ENCODE assay signal across 20 mouse cellular contexts in genomic region chr14:48376112-48376511, GRCm38 (mm10).
A peak's percentile ranks its signal among the peaks of the same experiment; 100 is the strongest.
DNase-seq lines count a peak whose midpoint lies in the region; ATAC-seq lines count a peak whose summit lies in the region.
"Had no signal": no experiment of that assay in that cellular context is flagged by ENCODE, and none has a peak within 500 bp of the region (broad histone marks: within the 10 kb centered on the region; RNA-seq: fewer than 3 reads in every experiment).

No protein-coding gene starts in this region.

- H3K27ac ChIP-seq in midbrain, embryonic 15.5 days, result no peak overlapping the region
- H3K27ac ChIP-seq: heart, adult 2 months; hindbrain, embryonic 15.5 days; limb, embryonic 13.5 days; liver, embryonic 14.5 days; lung, embryonic 15.5 days; neural tube, embryonic 12.5 days had no signal

- DNase-seq in T-cell, adult 2 months (ENCODE audit: low spot score), result peak; percentile 72
- peak; percentile 41 for DNase-seq in thymus, postnatal 25 days
- DNase-seq in heart, adult 18-20 months, result no peak
- no peak for DNase-seq in layer of hippocampus, postnatal 14 days (ENCODE audit: low spot score in 2 of 2)
- no peak for DNase-seq in cerebellum, postnatal 36 days
- DNase-seq: cerebellum, adult 9-11 months; embryo, embryonic 11 days; gastrocnemius, postnatal 10 days; heart, adult 2 months; heart, postnatal 36 days; kidney, adult 11 months; lung, postnatal 4 days; right cerebral cortex, adult 18-20 months had no signal

- H3K4me2 ChIP-seq in midbrain, embryonic 15.5 days, result 0 out of 2 replicates have a peak overlapping the region, but pooled peaks have one; percentile 17
- H3K4me2 ChIP-seq: hindbrain, embryonic 15.5 days; limb, embryonic 13.5 days; lung, embryonic 15.5 days; neural tube, embryonic 12.5 days had no signal

- no peak overlapping the region for H3K4me3 ChIP-seq in midbrain, embryonic 15.5 days
- H3K4me3 ChIP-seq: heart, adult 2 months; hindbrain, embryonic 15.5 days; limb, embryonic 13.5 days; lung, embryonic 15.5 days; neural tube, embryonic 12.5 days had no signal

- no peak overlapping the region for H3K9ac ChIP-seq in midbrain, embryonic 15.5 days
- H3K9ac ChIP-seq: hindbrain, embryonic 15.5 days; limb, embryonic 13.5 days; liver, embryonic 14.5 days; lung, embryonic 15.5 days; neural tube, embryonic 12.5 days had no signal

- H3K9me3 ChIP-seq in midbrain, embryonic 15.5 days, result no peaks in the 10 kb centered on the region
- H3K9me3 ChIP-seq: hindbrain, embryonic 15.5 days; limb, embryonic 13.5 days; lung, embryonic 15.5 days; neural tube, embryonic 12.5 days had no signal

- H3K4me1 ChIP-seq in midbrain, embryonic 15.5 days, result peaks cover 11% of the 10 kb centered on the region; the same call in 1 of the 2 replicates
- H3K4me1 ChIP-seq: hindbrain, embryonic 15.5 days; limb, embryonic 13.5 days; lung, embryonic 15.5 days; neural tube, embryonic 12.5 days had no signal

- H3K36me3 ChIP-seq in midbrain, embryonic 15.5 days (replicated peaks), result no peaks in the 10 kb centered on the region
- H3K36me3 ChIP-seq: hindbrain, embryonic 15.5 days; limb, embryonic 13.5 days; lung, embryonic 15.5 days; neural tube, embryonic 12.5 days had no signal

- WGBS in midbrain, embryonic 15.5 days, result 23% methylated on average over 5 of the region's 5 CpGs

- no peaks in the 10 kb centered on the region for H3K27me3 ChIP-seq in midbrain, embryonic 15.5 days (replicated peaks)
- H3K27me3 ChIP-seq: hindbrain, embryonic 15.5 days; limb, embryonic 13.5 days; neural tube, embryonic 12.5 days had no signal

- peak; percentile 82 for ATAC-seq in CD4-positive, CD25-positive, alpha-beta regulatory T cell, adult 4 months
- ATAC-seq in midbrain, embryonic 15.5 days (replicated peaks), result no peak

Comparison
In these comparisons a context has a peak if more than half of its experiments do, and no peak if none do; other contexts are left out.
1. DNase-seq: peak in T-cell, adult 2 months (single experiment) and thymus, postnatal 25 days (single experiment); none in heart, adult 18-20 months (0 of 2), layer of hippocampus, postnatal 14 days (0 of 2) and cerebellum, postnatal 36 days (0 of 2).